ENCODE assay signal across 8 mouse cellular contexts in genomic region chr16:35592274-35593065, GRCm38 (mm10). TPM values are rescaled to one million over a fixed set of nuclear protein-coding genes. Genes with fewer than 3 reads are reported as not detected.
DNase-seq lines count a peak whose midpoint lies in the region; ATAC-seq lines count a peak whose summit lies in the region.

No protein-coding gene starts in this region.

- no peaks in the 10 kb centered on the region for H3K36me3 ChIP-seq in embryonic facial prominence, embryonic 13.5 days

- H3K4me2 ChIP-seq in embryonic facial prominence, embryonic 13.5 days: 0 out of 2 replicates have a peak overlapping the region, but pooled peaks have one; percentile 9

- WGBS in embryonic facial prominence, embryonic 13.5 days: 17% methylated on average over 5 of the region's 5 CpGs

- 0 out of 2 replicates have a peak, but pooled peaks have one; percentile 11 for ATAC-seq in embryonic facial prominence, embryonic 13.5 days (ENCODE audit: insufficient number of reproducible peaks, insufficient read depth, low FRiP score, low TSS enrichment, low read depth)
- ATAC-seq in megakaryocyte progenitor cell, adult 5-6 weeks (replicated peaks; ENCODE audit: poor library complexity): no peak

- H3K27me3 ChIP-seq in embryonic facial prominence, embryonic 13.5 days: peaks cover 11% of the 10 kb centered on the region

- no peak overlapping the region for H3K4me3 ChIP-seq in embryonic facial prominence, embryonic 13.5 days

- H3K9me3 ChIP-seq in embryonic facial prominence, embryonic 13.5 days: no peaks in the 10 kb centered on the region

- intact Hi-C loops in heart, postnatal 14 days (cut with DNase I): no loop called here

- no peak overlapping the region for H3K9ac ChIP-seq in embryonic facial prominence, embryonic 13.5 days

- DNase-seq in kidney, postnatal 4 days: peak; percentile 69 to 75
- DNase-seq in kidney, adult 8-10 months: no peak
- DNase-seq in heart, postnatal 14 days: peak; percentile 50 to 60
- DNase-seq in lung, postnatal 25 days (ENCODE audit: low spot score): peak; percentile 35
- DNase-seq in thymus, postnatal 14 days: no peak
- DNase-seq in frontal cortex, adult 2 months (ENCODE audit: extremely low spot score in 1 of 2, low spot score in 1 of 2): no peak

- no peak overlapping the region for H3K27ac ChIP-seq in embryonic facial prominence, embryonic 13.5 days

- peaks cover 59% of the 10 kb centered on the region for H3K4me1 ChIP-seq in embryonic facial prominence, embryonic 13.5 days

RNA-seq across cellular contexts. Expression of gene Sema5b, which starts 51.5 kb away (rescaled TPM):
- polyA plus RNA-seq in embryonic facial prominence, embryonic 13.5 days (2015; fragmentation: Nextera tagmentation; extraction: Ambion mirVana): 5.0 and 5.8 TPM in 2 replicates
- under 1 TPM; 0.96 to 1.00 TPM for total RNA-seq in heart, postnatal 14 days (2021)
- total RNA-seq in megakaryocyte progenitor cell, adult 5-6 weeks (2015): not detected in 2 replicates
- total RNA-seq in megakaryocyte progenitor cell, adult 5-6 weeks (2017): not detected in 2 replicates
- 22.3 and 24.1 TPM in 2 replicates for polyA plus RNA-seq in frontal cortex, adult 2 months (2012; rRNA removed)

Comparison
In these comparisons a context has a peak if more than half of its experiments do, and no peak if none do; other contexts are left out.
1. DNase-seq: peak in kidney, postnatal 4 days (2 of 2), heart, postnatal 14 days (2 of 2) and lung, postnatal 25 days (single experiment); none in kidney, adult 8-10 months (0 of 2), thymus, postnatal 14 days (single experiment) and frontal cortex, adult 2 months (0 of 2).